Mouse (Mus musculus): ENCODE measurements around the gene Igf2bp2. TPM values are rescaled to one million over a fixed set of nuclear protein-coding genes. Genes with fewer than 3 reads are reported as not detected.

Gene Igf2bp2
- total RNA-seq, 2 experiments from 2014 or later = 4.6 to 10.1 TPM

DNA sequence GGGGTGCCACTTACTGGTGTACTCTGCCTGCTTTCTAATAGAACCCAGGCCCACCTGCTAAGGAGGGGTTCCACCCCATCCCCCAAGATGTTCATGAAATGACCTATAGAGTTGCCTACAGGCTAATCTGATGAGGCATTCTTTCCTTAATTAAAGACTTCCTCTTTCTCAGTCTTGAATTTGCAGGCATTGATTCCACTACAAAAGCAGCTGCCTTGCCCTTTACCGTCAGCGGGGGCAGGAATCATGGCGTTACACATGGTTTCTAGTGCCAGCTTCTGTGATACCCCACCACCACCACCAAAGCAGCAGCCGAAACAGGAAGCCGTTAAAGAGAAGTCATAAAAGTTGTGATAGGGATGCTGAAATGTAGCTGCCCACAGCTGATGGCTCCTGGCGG is 47.0 kb downstream of the Igf2bp2 start:
- DNase-seq = no peak

GRCm38 (mm10) chr16:22110036-22110435 is 53.1 kb downstream of the Igf2bp2 start:
- DNase-seq = no peak
- intact Hi-C loops (cut with DNase I) = no loop called here

More for the DNA sequence above, 47.0 kb downstream of the Igf2bp2 start:
- intact Hi-C loops (cut with DNase I) = no loop called here

- no peak for DNase-seq
- intact Hi-C loops (cut with DNase I) = loop anchor here (5.0 kb wide), 1 partner anchor 272 kb away; no protein-coding TSS in a partner anchor
Measured at GRCm38 (mm10) chr16:22109159-22109558, 53.9 kb downstream of the Igf2bp2 start.

- intact Hi-C loops (cut with DNase I) = loop anchor here (2.0 to 5.0 kb wide), 3 partner anchors 15 to 271 kb away; no protein-coding TSS in a partner anchor
- DNase-seq = peak; percentile 62 to 64
Measured at GRCm38 (mm10) chr16:22107897-22108516, 55.1 kb downstream of the Igf2bp2 start.

DNA sequence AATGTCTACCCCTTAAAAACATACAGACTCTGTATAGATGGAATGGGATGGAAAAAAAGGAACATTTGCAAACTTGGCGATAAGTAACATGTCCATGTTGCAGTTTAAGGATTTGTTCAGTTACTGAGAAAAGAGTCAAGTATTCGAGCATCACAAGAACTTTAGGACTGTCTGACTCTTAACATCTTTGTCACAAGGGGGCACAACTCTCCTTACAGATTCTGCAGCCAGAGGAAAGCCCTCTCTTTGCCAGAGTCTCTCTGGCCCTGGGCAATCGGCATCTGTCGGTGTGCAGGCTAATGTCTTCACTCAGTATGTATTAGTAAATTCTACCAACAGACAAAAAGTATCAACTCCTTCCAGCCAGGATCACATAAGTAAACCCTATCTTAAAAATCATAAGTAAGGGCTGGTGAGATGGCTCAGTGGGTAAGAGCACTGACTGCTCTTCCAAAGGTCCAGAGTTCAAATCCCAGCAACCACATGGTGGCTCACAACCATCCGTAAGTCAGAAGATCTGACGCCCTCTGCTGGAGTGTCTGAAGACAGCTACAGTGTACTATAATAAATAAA is 57.0 kb downstream of the Igf2bp2 start:
- no peak for DNase-seq
- intact Hi-C loops (cut with DNase I) = loop anchor here (2.0 to 5.0 kb wide), 3 partner anchors 17 to 269 kb away; no protein-coding TSS in a partner anchor

DNA sequence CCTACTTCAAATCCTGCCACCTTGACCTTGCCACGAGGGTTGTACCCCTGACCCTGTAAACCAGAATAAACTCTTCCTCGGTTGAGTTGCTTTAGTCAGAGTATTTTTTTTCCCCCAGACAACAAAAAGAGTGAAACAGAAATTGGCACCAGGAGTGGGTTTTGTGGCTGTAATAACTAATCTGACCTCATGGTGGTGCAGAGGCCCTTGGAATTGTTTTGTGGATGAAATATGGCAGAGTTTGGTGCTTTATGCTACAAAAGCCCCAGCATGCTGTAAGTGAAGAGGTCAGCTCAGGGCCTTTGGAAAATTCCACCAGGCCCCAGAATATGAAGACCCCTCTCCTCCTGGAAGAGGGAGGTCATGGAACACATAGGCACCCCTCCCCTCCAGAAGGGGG is 63.0 kb downstream of the Igf2bp2 start:
- DNase-seq = no peak
- intact Hi-C loops (cut with DNase I) = no loop called here

DNA sequence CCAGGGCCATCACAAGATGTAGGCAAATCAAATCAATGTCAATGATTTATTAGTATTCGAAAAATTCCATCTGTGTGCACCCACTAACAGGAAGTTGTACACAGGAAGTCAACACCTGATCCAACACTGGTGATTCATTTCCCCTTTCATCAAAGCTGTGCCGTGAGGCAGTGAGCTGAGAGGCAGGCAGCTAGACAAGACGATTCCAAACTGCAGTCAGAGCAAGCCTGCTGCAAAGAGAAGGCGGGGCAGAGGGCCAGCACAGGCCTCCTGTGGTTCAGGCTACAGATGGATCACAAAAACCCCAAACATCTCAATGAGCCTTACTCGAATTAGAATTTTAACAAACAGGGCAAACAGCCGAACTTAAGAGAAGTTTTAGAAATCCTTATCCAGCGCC is 65.4 kb downstream of the Igf2bp2 start:
- DNase-seq = no peak
- intact Hi-C loops (cut with DNase I) = no loop called here

DNA sequence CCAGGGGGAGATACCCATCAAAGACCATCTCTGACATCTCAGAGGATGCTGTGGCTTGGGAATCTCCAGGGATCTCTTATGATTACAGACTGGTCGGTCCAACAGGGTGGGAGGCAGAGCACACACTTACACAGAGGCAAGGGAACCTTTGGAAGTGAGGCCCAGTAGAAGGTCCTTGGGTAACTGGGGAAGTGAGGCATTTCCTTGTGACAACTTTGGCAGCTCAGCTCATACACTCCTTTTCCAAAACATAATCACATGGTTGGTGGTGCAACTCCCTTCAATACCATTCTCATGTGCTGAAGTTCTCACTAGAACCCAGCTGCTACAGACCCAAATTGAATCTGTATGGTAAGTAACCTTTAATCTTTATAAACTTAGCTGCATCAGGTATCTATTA is 67.3 kb downstream of the Igf2bp2 start:
- no peak for DNase-seq
- intact Hi-C loops (cut with DNase I) = no loop called here

DNA sequence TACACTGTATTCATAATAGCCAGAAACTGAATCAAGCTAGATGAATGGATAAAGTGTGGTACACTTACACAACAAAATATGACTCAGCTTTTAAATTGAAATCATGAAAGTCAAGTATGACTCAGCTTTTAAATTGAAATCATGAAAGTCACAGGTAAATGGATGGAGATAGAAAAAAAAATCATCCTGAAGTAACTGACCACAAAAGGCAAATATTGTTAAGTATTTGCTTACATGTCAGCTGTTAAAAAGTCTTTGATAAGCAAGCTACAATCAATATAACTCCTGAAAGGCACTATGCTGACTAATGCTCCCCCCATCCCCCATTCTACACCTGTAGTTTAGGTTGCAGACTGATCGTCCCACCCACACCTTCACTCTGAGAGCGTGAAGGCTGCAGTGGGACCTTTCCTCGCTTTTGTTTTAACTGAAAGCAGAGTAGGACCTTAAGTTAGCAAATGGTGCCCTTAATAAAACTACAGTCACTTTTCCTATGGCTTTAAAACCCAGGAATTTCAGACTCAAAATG is 71.8 kb downstream of the Igf2bp2 start:
- intact Hi-C loops (cut with DNase I) = no loop called here
- DNase-seq = no peak

DNA sequence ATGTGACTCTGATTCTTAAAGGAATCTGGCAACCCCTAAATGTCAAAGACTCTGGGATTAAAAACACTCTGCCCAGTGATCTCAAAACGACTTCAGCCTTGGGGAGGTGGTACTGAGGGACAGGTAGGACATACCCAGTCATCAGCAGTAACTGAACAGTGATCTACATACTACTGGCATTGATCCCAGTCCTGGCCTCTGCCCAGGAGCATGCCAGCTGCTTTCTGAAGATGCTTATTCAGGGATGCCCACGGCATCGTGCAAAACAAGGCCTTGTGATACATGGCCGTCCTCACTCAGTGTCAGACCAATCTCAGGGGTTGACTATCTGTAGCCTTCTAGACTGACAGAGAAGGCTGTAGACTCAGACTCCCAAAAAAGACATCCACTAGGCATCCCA is 77.7 kb downstream of the Igf2bp2 start:
- no peak for DNase-seq
- intact Hi-C loops (cut with DNase I) = no loop called here

DNA sequence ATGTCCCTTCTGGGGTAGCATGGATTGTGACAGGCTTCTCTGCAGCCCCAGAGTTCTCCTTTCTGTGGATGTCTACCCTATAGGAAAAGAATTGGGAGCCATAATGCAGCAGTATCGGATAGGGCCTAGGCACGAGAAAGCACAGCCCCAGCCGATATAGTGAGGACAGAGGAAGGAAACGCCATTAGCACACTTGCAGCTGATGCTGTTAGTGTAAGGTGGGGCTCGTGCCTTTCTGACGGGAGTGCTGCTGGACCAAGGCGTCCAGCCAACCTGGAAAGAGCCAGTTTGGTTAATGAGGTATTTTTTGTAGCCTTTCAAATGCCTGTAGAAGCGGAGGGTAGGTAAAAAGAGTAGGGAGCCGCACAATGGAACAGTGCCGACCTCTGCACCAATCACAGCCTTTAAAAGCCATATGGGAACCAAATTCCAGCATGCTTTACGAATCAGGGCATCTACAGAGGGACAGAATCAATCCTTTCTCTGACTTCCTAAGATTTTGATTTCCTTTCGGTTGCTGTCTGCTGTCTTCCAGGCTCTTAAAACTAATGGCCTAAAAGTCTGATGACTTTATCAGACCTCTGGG is 82.9 kb downstream of the Igf2bp2 start:
- no peak for DNase-seq
- intact Hi-C loops (cut with DNase I) = no loop called here

DNA sequence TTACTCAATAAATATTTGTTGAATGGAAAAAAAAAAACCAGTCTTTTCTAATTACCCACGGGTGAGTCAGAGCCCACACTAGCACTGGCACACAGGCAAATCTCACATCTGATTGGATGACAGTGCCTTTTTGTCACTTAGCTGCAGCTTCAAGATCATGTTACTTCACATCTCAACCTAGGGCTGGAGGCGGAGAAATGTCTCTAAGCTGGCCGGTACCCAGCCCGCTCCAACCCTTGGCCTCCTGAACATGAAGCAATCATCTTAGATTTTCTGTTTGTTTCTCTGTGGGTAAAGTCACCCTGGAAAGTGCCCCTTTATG is 86.5 kb downstream of the Igf2bp2 start:
- no peak for DNase-seq

DNA sequence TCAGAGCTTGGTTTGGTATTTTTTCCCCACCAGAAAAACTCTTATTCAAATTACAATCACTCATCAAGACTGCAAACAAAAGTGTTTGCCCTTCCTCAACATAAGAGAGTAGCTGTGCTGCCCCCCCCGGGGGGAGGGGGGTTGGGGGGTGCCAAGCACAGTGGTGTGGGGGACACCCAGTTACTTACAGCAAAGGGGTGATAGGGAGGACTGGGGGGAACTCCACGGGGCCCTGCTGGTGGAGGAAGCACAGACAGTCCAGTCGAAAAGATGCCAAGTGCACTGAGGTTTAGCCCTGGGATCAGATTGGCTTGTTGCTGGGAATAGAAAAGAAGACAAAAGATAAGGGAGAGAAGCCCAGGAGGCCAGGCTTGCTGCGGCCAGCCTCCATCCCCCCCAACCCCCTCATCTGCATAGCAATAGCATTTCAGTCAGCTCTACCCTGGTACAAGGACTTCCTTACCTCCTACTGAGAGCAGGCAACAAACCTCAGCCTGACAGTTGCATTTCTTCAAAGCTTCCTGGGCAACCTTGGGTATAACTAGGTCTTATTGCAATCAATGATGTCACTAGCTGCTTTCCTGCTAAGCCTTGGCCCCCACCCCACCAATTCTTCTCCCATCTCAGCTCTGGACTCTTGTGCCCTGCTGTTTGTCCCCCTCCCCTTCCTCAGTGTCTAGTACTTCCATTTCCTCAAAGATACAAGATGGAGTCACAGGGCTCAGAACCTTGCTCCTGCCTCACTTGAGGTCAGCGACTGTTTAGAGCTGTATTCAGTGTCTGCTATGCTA is 87.1 kb downstream of the Igf2bp2 start:
- intact Hi-C loops (cut with DNase I) = no loop called here
- DNase-seq = no peak

More for the DNA sequence above, 86.5 kb downstream of the Igf2bp2 start:
- intact Hi-C loops (cut with DNase I) = no loop called here

DNA sequence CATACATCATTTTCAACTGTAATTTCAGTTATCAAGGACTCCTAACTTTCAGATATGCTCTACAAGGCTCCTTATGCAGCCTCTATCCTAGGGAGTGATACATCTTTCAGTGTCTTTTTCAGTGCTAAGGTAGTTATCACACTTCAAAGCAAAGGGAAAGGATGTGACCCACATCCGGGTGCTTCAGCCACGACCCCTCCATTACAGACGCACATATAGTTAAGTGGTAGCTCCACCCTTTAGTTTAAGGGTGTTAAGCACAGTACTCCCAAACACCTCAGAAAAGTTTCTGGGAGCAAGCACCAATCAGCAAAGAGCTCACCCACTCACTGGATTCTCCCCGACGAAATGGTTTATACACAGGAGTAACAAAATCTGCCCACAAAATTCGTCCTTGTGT is 88.0 kb downstream of the Igf2bp2 start:
- DNase-seq = no peak
- intact Hi-C loops (cut with DNase I) = no loop called here

DNA sequence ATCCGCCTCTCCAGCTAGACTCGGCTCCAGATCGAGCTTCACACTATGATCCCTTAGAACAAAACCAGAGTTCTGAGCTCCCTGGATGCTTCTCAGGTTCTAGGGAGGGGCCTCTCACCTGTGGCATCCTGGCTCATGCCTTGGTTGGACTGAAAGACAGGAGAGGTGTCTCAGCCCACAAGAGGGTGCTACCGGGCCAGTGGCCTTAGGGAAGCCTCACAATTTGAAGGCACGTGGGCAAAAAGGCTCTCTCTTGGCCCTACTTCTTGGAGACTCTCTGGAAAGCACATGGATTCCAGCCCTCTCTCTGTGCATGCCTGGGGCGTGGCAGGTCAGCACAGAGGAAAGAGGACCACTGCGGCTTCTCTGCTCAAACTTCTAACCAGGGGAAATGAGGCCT is 91.7 kb downstream of the Igf2bp2 start:
- no peak for DNase-seq
- intact Hi-C loops (cut with DNase I) = no loop called here

DNA sequence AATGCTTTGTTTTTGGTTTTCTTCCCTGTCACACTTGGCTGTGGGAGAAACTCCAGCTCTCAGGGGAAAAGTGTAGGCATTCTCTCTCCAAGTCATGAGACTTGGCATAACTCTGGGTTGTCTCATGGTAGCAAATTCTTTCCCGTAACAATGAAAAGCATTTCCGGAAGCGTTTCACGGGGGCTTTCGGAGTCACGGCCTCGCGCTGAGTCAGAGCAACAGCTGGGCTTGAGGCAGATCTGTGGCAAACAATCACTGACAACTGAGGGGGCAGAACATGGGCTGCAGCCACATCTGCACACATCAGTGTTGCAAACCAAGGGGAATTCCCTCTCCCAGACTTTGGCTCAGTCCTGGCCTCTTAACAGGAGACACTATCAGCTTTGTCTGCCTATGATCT is 95.7 kb downstream of the Igf2bp2 start:
- intact Hi-C loops (cut with DNase I) = no loop called here
- DNase-seq = peak; percentile 31 to 32

DNA sequence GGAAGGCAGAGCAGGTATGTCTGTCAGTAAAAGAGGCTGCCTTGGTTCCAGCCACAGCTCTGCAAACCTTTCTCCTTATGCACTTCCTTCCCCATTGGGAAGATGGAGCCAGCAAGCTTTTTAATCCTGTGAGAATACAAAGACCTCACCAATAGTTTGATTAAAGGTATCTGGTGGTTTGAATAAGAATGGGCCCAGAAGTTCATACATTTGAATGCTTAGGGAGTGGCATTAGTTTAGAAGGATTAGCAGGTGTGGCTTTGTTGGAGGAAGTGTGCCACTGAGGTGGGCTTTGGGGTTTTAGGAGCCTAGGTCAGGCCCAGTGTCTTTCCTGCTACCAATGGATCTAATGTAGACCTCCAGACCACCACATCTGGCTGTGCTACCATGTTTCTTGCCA is 97.6 kb downstream of the Igf2bp2 start:
- intact Hi-C loops (cut with DNase I) = no loop called here
- no peak for DNase-seq

- no peak for DNase-seq
- intact Hi-C loops (cut with DNase I) = no loop called here
Measured at GRCm38 (mm10) chr16:22062284-22062683, 100.8 kb downstream of the Igf2bp2 start.

DNA sequence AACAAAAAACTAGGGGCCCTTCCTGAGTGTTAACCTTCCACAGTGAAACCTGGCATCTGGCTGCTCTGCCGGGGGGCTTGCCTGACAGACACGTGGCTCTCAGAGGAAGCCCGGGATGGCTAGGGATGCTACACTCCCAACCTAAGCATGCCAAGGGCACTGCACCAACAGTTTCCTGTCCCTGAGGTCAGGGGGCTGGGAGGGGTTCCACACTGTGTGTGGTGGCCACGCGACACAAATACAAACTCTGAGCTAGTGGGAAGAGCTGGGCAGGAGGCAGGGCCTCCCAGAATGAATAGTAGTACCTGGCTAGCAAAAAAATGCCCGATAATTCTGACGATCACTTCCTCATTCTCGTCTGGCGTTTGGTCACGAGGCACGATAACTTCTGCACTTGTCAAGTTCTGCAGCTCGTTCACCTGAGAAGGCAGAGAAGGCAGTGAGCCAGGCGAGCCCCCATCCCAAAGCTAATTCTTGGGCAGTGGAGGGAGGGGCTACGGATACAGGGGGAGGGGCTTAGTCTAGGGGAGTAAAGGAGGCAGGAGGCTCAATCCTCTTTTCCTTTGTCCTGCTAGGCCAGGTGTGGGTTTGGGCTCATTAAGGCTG is 101.4 kb downstream of the Igf2bp2 start:
- intact Hi-C loops (cut with DNase I) = no loop called here
- no peak for DNase-seq

GRCm38 (mm10) chr16:22060416-22060815 is 102.7 kb downstream of the Igf2bp2 start:
- intact Hi-C loops (cut with DNase I) = no loop called here
- no peak for DNase-seq

GRCm38 (mm10) chr16:22058871-22059270 is 104.2 kb downstream of the Igf2bp2 start:
- intact Hi-C loops (cut with DNase I) = no loop called here
- DNase-seq = no peak

Data from heart, postnatal 36 days (tissue).